Mouse (Mus musculus) midbrain, postnatal 0 days (tissue): Measurements from ENCODE around the gene Ube2h. TPM values are rescaled to one million over a fixed set of nuclear protein-coding genes. Genes with fewer than 3 reads are reported as not detected.
A peak's percentile ranks its signal among the peaks of the same experiment; 100 is the strongest.

Experiments
- ATAC-seq: fragments of 200-750 bp; cut with Nextera tagmentation; 2 replicates; pipeline ENCODE4 v1.8.0; 2017; ENCODE audit warnings: moderate number of reproducible peaks, mild to moderate bottlenecking, moderate TSS enrichment, moderate library complexity; ENCODE audit not compliant: low FRiP score
- DNase-seq: peaks from one replicate; pipeline ENCODE4 v3.0.0-alpha.2; 2015; ENCODE audit warnings: low spot score
- H3K27ac ChIP-seq: fragments of 300-500 bp; sonication (generic); 2 replicates; pipeline ENCODE4 v1.5.1; 2014; ENCODE audit warnings: low read depth, mild to moderate bottlenecking, low read length, mixed read lengths
- H3K27me3 ChIP-seq: fragments of 300-500 bp; sonication (generic); 2 replicates; pipeline ENCODE4 v1.6.1; 2014; ENCODE audit warnings: low read length, control low read depth, mixed read lengths; ENCODE audit not compliant: insufficient read depth
- H3K36me3 ChIP-seq: fragments of 300-500 bp; sonication (generic); 2 replicates; pipeline ENCODE4 v1.6.1; 2014; ENCODE audit warnings: low read length, control low read depth, mixed read lengths; ENCODE audit not compliant: insufficient read depth
- H3K4me1 ChIP-seq: fragments of 300-500 bp; sonication (generic); 2 replicates; pipeline ENCODE4 v1.6.1; 2014; ENCODE audit warnings: mild to moderate bottlenecking, control low read depth, antibody characterized with exemption, low read length, mixed read lengths; ENCODE audit not compliant: insufficient read depth
- H3K4me2 ChIP-seq: fragments of 300-500 bp; sonication (generic); 2 replicates; pipeline ENCODE4 v1.6.1; 2014; ENCODE audit warnings: low read depth, mild to moderate bottlenecking, low read length, mixed read lengths; ENCODE audit not compliant: poor library complexity, severe bottlenecking
- H3K4me3 ChIP-seq: fragments of 300-500 bp; sonication (generic); 2 replicates; pipeline ENCODE4 v1.5.1; 2014; ENCODE audit warnings: low read depth, mild to moderate bottlenecking, low read length, moderate library complexity
- H3K9ac ChIP-seq: fragments of 300-500 bp; sonication (generic); replicated peaks from 2 replicates; pipeline ENCODE4 v1.6.1; 2014; ENCODE audit warnings: mild to moderate bottlenecking, low read length, moderate library complexity, mixed read lengths; ENCODE audit not compliant: poor library complexity, severe bottlenecking
- H3K9me3 ChIP-seq: fragments of 300-500 bp; sonication (generic); 2 replicates; pipeline ENCODE4 v1.6.1; 2016; ENCODE audit warnings: low read length, control low read depth
- CTCF ChIP-seq: IDR thresholded peaks from 2 replicates; pipeline ENCODE4 v1.5.1; 2016; ENCODE audit warnings: antibody characterized with exemption, mild to moderate bottlenecking
- WGBS: fragments of 180-500 bp; shearing (Covaris S2); extraction: QIAGEN DNeasy Blood & Tissue Kit; methylation state at CpG from one replicate; pipeline ENCODE4 v1.1.7; 2014; 5-methylcytosine and 5-hydroxymethylcytosine counted together
- polyA plus RNA-seq: library from polyadenylated mRNA; unstranded; fragments of >200 nt; fragmentation: Nextera tagmentation; extraction: Ambion mirVana; gene quantifications from 2 replicates; pipeline ENCODE4 v1.2.1, GENCODE M21; 2015
- total RNA-seq: library from RNA; depleted of rRNA; stranded (reverse); fragments of >200 nt; gene quantifications from 2 replicates; pipeline ENCODE4 v1.2.3, GENCODE M21; 2014

Gene Ube2h
- total and polyA plus RNA-seq, 2 experiments from 2014 or later: 43.1 to 47.8 TPM

- Histone ChIP-seq H3K9ac (no peak overlapping the region), H3K4me3 (no peak overlapping the region), H3K27ac (no peak overlapping the region), H3K4me1 (no peaks in the 10 kb centered on the region), H3K9me3 (no peaks in the 10 kb centered on the region), H3K27me3 (no peaks in the 10 kb centered on the region), H3K4me2 (no peak overlapping the region), H3K36me3 (no peaks in the 10 kb centered on the region)
- WGBS: 42% methylated on average over 20 of the region's 20 CpGs
- DNase-seq (peak; percentile 35), ATAC-seq (no peak)
- no peak for TF ChIP-seq CTCF
These were observed 99.8 kb downstream of the Ube2h start for GRCm38 (mm10) chr6:30204383-30205179.

GRCm38 (mm10) chr6:30196143-30196542, 108.2 kb downstream of the Ube2h start:
- no peaks in the 10 kb centered on the region for H3K4me1 ChIP-seq
- H3K9me3 ChIP-seq: no peaks in the 10 kb centered on the region
- H3K36me3 ChIP-seq: peaks cover 6% of the 10 kb centered on the region; the same call in 1 of the 2 replicates
- no peak overlapping the region for H3K9ac ChIP-seq
- no peak overlapping the region for H3K27ac ChIP-seq
- no peak for DNase-seq
- TF ChIP-seq CTCF: no peak
- no peak for ATAC-seq
- no peak overlapping the region for H3K4me2 ChIP-seq
- no peaks in the 10 kb centered on the region for H3K27me3 ChIP-seq
- H3K4me3 ChIP-seq: no peak overlapping the region
- 77% methylated on average over 8 of the region's 8 CpGs for WGBS

DNA sequence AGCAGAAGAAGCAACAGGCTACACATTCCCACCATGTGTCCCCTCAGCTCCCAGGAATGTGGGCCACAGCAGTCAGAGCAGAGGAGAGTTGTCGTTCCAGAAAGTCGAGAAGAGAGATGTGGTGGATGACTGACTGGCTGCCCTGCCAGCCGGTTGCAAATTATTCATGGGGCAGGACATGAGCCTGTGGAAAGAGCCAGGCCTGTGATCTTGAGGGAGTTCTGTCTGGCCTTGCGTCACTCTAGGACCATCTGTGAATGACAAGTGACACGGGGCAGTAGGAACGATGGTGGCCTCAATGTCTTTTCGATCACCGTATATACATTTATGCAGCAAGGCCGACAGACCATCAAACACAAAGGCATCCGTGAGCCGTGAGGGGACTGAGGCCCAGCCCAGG, 108.7 kb downstream of the Ube2h start:
- Histone ChIP-seq H3K27ac (no peak overlapping the region), H3K4me2 (no peak overlapping the region), H3K9me3 (no peaks in the 10 kb centered on the region), H3K27me3 (no peaks in the 10 kb centered on the region), H3K9ac (no peak overlapping the region), H3K4me1 (no peaks in the 10 kb centered on the region), H3K36me3 (peaks cover 6% of the 10 kb centered on the region; the same call in 1 of the 2 replicates), H3K4me3 (no peak overlapping the region)
- no peak for DNase-seq
- WGBS: 86% methylated on average over 11 of the region's 11 CpGs
- no peak for ATAC-seq
- TF ChIP-seq CTCF: no peak

- DNase-seq (no peak), ATAC-seq (no peak)
- Histone ChIP-seq H3K9me3 (no peaks in the 10 kb centered on the region), H3K9ac (no peak overlapping the region), H3K27me3 (peaks cover 27% of the 10 kb centered on the region), H3K4me1 (0 out of 2 replicates have a peak, but pooled peaks cover 3% of the 10 kb centered on the region), H3K4me2 (no peak overlapping the region), H3K27ac (no peak overlapping the region), H3K36me3 (no peaks in the 10 kb centered on the region), H3K4me3 (no peak overlapping the region)
- 93% methylated on average over 4 of the region's 4 CpGs for WGBS
- TF ChIP-seq CTCF: no peak
These were observed 120.7 kb downstream of the Ube2h start for GRCm38 (mm10) chr6:30183624-30184023.

DNA sequence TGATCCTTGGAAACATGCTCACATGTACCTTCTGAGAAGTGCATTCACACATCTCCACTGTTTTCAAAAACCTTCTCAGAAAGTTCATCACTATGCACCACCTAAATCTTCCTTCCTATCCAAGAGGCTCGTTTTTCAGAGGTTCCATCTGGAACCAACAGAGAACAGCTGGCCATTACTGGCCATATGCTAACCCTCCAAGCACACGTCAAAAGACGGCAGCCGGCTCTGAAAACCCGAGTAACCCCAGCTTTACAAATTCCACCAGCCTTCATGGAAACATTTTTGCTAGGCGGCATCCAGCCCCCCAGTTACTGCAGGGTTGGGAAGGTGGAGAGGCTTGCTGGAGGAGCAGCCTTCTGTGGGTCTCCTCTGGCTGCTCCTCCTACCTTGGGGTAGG, 122.3 kb downstream of the Ube2h start:
- Histone ChIP-seq H3K4me3 (no peak overlapping the region), H3K9ac (no peak overlapping the region), H3K36me3 (no peaks in the 10 kb centered on the region), H3K27ac (no peak overlapping the region), H3K27me3 (peaks cover 35% of the 10 kb centered on the region), H3K4me1 (0 out of 2 replicates have a peak, but pooled peaks cover 3% of the 10 kb centered on the region), H3K4me2 (no peak overlapping the region), H3K9me3 (no peaks in the 10 kb centered on the region)
- DNase-seq: no peak
- 74% methylated on average over 6 of the region's 6 CpGs for WGBS
- no peak for TF ChIP-seq CTCF
- no peak for ATAC-seq

- H3K27me3 ChIP-seq: peaks cover 41% of the 10 kb centered on the region
- no peaks in the 10 kb centered on the region for H3K9me3 ChIP-seq
- 0 out of 2 replicates have a peak, but pooled peaks cover 3% of the 10 kb centered on the region for H3K4me1 ChIP-seq
- 27% methylated on average over 2 of the region's 2 CpGs for WGBS
- no peak overlapping the region for H3K4me3 ChIP-seq
- TF ChIP-seq CTCF: no peak
- H3K4me2 ChIP-seq: no peak overlapping the region
- ATAC-seq (no peak), DNase-seq (no peak)
- no peaks in the 10 kb centered on the region for H3K36me3 ChIP-seq
- no peak overlapping the region for H3K9ac ChIP-seq
- no peak overlapping the region for H3K27ac ChIP-seq
These were observed 124.0 kb downstream of the Ube2h start for GRCm38 (mm10) chr6:30180321-30180720.
